Mouse (Mus musculus) cerebellum, postnatal 10 days (tissue): ENCODE data around the gene Ankrd12.
A peak's percentile ranks its signal among the peaks of the same experiment; 100 is the strongest.

Source experiments
- DNase-seq, 2 experiments: peaks; one replicate each; pipeline ENCODE4 v3.0.0; 2021; ENCODE audit warnings: mixed read lengths in 2 of 2

The Ankrd12 gene

DNA sequence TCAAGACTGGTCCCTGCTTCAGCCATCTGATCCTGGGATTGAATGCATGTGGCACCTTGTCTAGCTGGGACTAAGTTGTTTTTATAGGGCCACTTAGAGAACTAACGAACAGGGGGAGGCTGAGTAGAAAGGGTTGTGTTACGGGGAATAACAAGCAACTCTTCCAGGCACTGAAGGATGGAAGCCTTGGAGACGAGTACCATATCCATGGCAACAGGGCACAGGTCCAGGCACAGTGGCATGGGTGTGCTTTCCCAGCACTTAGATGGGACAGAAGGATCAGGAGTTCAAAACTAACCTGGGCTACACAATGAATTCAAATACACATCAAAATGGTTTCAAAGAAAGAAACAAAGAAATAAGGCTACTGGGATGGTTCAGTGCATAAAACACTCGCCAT lies 149.8 kb downstream of the Ankrd12 start:
- DNase-seq = peak; percentile 54 to 67

DNA sequence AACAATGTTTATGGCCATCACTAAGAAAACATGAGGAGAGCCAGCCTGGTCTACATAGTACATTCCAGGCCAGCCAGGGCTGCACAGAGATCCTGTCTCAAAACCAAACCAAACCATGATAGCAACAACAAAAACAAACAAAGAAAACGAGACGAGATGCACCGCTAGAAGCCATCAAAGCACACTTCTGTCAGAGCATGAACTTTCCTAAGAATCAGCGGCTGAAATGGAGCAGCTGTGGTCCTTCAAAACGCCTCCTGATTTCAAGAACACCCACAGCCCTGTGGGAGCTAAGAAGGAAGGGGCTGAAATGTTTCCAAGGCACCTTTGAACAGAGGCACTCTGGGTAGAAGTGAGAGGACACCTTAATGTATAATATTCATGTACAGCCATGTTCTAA lies 152.7 kb downstream of the Ankrd12 start:
- DNase-seq = no peak

DNA sequence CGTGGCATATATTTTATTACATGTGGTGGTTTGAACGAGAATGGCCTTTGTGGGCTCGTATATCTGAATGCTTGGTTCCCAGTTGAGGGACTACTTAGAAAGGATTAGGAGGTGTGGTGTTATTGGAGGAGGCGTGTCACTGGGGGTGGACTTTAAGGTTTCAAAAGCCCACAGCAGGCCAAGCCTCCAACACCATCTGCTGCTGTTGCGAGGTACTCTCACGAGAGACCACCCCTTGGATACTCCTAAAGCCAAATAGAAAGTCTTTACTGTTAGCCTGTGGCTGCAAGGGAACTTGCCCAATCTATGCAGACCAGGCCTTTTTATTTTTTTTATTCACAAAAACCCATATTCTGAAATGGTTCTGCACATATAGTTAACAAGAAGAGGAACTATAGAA lies 154.9 kb downstream of the Ankrd12 start:
- DNase-seq = no peak

DNA sequence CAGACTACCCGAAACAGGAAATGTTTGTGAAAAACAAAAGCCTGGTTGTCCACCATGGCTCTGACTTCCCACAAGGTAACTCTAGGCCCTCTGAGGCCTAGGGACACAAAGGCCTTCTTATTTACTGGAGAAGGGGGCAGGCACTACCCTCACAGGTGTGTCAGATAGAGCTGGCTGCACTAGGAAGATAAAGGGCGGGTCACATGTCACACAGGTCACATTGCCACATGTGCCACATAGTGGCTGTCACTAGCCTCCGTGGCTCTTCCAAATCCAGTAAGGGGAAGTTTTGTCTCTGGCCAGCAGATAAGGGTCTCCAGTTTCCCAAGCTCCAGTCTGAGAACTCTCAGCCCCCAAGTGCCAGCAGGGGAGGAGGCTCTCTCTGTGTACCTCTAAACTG lies 157.7 kb downstream of the Ankrd12 start:
- DNase-seq = no peak

DNA sequence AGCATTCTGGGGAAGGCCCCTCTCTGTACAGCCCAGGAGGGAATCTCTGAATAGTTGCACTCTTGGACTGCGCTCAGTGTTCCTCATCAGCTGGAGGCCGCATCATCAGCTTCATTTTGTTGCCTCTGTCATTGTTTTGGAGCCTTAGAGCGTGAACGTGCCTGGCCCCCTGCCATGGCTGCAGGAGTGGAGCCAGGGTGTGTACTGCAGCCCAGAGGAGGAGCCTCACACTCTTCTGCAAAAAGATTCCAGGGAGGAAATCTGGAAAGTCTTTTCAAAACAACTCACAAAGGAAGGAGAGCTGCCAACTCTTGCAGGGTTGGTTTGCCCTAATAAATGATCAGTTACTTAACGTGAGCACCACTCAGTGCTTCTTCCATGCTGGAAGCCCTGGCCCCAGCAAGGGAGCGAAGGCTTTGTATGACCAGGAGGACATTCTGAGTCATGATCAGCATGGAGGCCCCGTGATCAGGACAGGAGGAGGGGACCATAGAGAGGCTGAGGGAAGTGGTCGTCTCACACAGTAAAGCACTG lies 160.7 kb downstream of the Ankrd12 start:
- DNase-seq = peak; percentile 84 to 87
